Mouse (Mus musculus) mammary gland, adult 2 months (tissue): Measurements from ENCODE around the gene Olfr430. TPM values are rescaled to one million over a fixed set of nuclear protein-coding genes. Genes with fewer than 3 reads are reported as not detected.

ENCODE experiments used
- polyA plus RNA-seq: library from polyadenylated mRNA; depleted of rRNA; stranded (reverse); fragments of >200 nt; gene quantifications from 2 replicates; pipeline ENCODE4 v1.2.3, GENCODE M21; 2012; ENCODE audit warnings: low replicate concordance; rRNA removed

Olfr430 gene
- not detected in 2 replicates for polyA plus RNA-seq

GRCm38 (mm10) chr1:174066305-174066704 lies at the start of gene Olfr430:
Gene Olfr430 (plus strand): TSS chr1:174066605.

GRCm38 (mm10) chr1:174031698-174032097 lies 34.7 kb upstream of the Olfr430 start, which contains the start of gene Ifi205:
Gene Ifi205 (minus strand): TSS chr1:174031810.

GRCm38 (mm10) chr1:174040523-174041177 lies 25.8 kb upstream of the Olfr430 start, which contains the start of gene Olfr433:
Gene Olfr433 (plus strand): TSS chr1:174040705.

GRCm38 (mm10) chr1:174048893-174049292 lies 17.5 kb upstream of the Olfr430 start, which contains the start of gene Olfr432:
Gene Olfr432 (plus strand): TSS chr1:174049205.

GRCm38 (mm10) chr1:174084031-174084430 lies 17.6 kb downstream of the Olfr430 start, which contains the start of gene Olfr429:
Gene Olfr429 (plus strand): TSS chr1:174084331.

GRCm38 (mm10) chr1:174096591-174096990 lies 30.2 kb downstream of the Olfr430 start, which contains the start of gene Olfr427:
Gene Olfr427 (plus strand): TSS chr1:174096891.

GRCm38 (mm10) chr1:174121062-174121461 lies 54.7 kb downstream of the Olfr430 start, which contains the start of gene Olfr231:
Gene Olfr231 (minus strand): TSS chr1:174121162.

Other genes starting within 250 kb of the Olfr430 start
- 2.0 and 4.2 TPM in 2 replicates for gene Ifi211, start 153.6 kb upstream of the Olfr430 start, polyA plus RNA-seq
- gene Mndal, start 124.1 kb upstream of the Olfr430 start, polyA plus RNA-seq: 8.0 and 19.3 TPM in 2 replicates
- gene Ifi203, start 123.9 kb upstream of the Olfr430 start, polyA plus RNA-seq: 17.8 and 37.0 TPM in 2 replicates
- 0.17 and 0.56 TPM in 2 replicates for gene Ifi202b, start 83.9 kb upstream of the Olfr430 start, polyA plus RNA-seq
- gene Ifi205, start 34.8 kb upstream of the Olfr430 start, polyA plus RNA-seq: 4.2 and 12.6 TPM in 2 replicates
- gene Olfr433, start 25.9 kb upstream of the Olfr430 start, polyA plus RNA-seq: 0.70 TPM in 2 replicates
- gene Olfr432, start 17.4 kb upstream of the Olfr430 start, polyA plus RNA-seq: 0.29 and 0.46 TPM in 2 replicates
- not detected in 2 replicates for gene Olfr429, start 17.7 kb downstream of the Olfr430 start, polyA plus RNA-seq
- gene Olfr427, start 30.3 kb downstream of the Olfr430 start, polyA plus RNA-seq: not detected in 2 replicates
- not detected in 2 replicates for gene Olfr231, start 54.6 kb downstream of the Olfr430 start, polyA plus RNA-seq
- not detected in 2 replicates for gene Olfr424, start 64.9 kb downstream of the Olfr430 start, polyA plus RNA-seq
- gene Olfr420, start 89.0 kb downstream of the Olfr430 start, polyA plus RNA-seq: not detected in 2 replicates
- 0.10 TPM in 1 of 2 replicates, not detected in the other for gene Spta1, start 106.2 kb downstream of the Olfr430 start, polyA plus RNA-seq
- gene Olfr419, start 185.5 kb downstream of the Olfr430 start, polyA plus RNA-seq: not detected in 2 replicates